Mouse (Mus musculus) ES-E14 (cell line): ENCODE measurements around the gene Bpgm. TPM values are rescaled to one million over a fixed set of nuclear protein-coding genes. Genes with fewer than 3 reads are reported as not detected.

ENCODE experiments used
- DNase-seq: peaks from one replicate; pipeline ENCODE4 v3.0.0-alpha.2; 2013; ENCODE audit warnings: low read depth, low spot score
- H3K27ac ChIP-seq: 2 replicates; pipeline ENCODE4 v1.5.1; 2012; ENCODE audit warnings: low read depth, mild to moderate bottlenecking, low read length, moderate library complexity, mixed read lengths; ENCODE audit not compliant: poor library complexity, insufficient read depth, severe bottlenecking
- H3K36me3 ChIP-seq: 2 replicates; pipeline ENCODE4 v1.6.1; 2012; ENCODE audit warnings: mild to moderate bottlenecking, low read length, moderate library complexity, mixed read lengths; ENCODE audit not compliant: control insufficient read depth, poor library complexity, insufficient read depth, severe bottlenecking
- H3K4me1 ChIP-seq, 2 experiments: fragments of 150-350 bp in 1 of 2; sonication (generic) in 1 of 2; 2 replicates each; pipeline ENCODE4 v1.6.1; 2012; ENCODE audit warnings: low read length in 2 of 2, mild to moderate bottlenecking in 1 of 2, mixed read lengths in 1 of 2; ENCODE audit not compliant: control insufficient read depth in 2 of 2, insufficient read depth in 2 of 2, poor library complexity in 1 of 2
- H3K4me3 ChIP-seq, 2 experiments: fragments of 150-350 bp in 1 of 2; sonication (generic) in 1 of 2; 2 replicates each; pipeline ENCODE4 v1.5.1; 2012; ENCODE audit warnings: low read length in 2 of 2, low read depth in 1 of 2, mild to moderate bottlenecking in 1 of 2, mixed read lengths in 1 of 2; ENCODE audit not compliant: insufficient read depth in 1 of 2, poor library complexity in 1 of 2, severe bottlenecking in 1 of 2
- H3K9ac ChIP-seq: 2 replicates; pipeline ENCODE4 v1.6.1; 2012; ENCODE audit warnings: low read depth, mild to moderate bottlenecking, low read length, mixed read lengths; ENCODE audit not compliant: poor library complexity, insufficient read depth, severe bottlenecking
- H3K9me3 ChIP-seq: fragments of 150-350 bp; sonication (generic); 2 replicates; pipeline ENCODE4 v1.6.1; 2012; ENCODE audit warnings: low read depth, mild to moderate bottlenecking, low read length; ENCODE audit not compliant: control insufficient read depth, insufficient read depth
- CHD2 ChIP-seq: IDR thresholded peaks from 2 replicates; pipeline ENCODE4 v1.6.1; 2014; ENCODE audit warnings: mild to moderate bottlenecking, low read depth, low read length, inconsistent platforms
- HCFC1 ChIP-seq: IDR thresholded peaks from 2 replicates; pipeline ENCODE4 v1.6.1; 2012; ENCODE audit warnings: low read length, inconsistent platforms, borderline replicate concordance; ENCODE audit not compliant: insufficient read depth
- MAFK ChIP-seq: IDR thresholded peaks from 2 replicates; pipeline ENCODE4 v1.6.1; 2014; ENCODE audit warnings: mild to moderate bottlenecking, low read depth, low read length, inconsistent platforms; ENCODE audit not compliant: insufficient read depth
- ZC3H11A ChIP-seq: IDR thresholded peaks from 2 replicates; pipeline ENCODE4 v1.6.1; 2012; ENCODE audit warnings: low read depth, mild to moderate bottlenecking, inconsistent platforms, low read length, borderline replicate concordance
- ZNF384 ChIP-seq: IDR thresholded peaks from 2 replicates; pipeline ENCODE4 v1.6.1; 2012; ENCODE audit warnings: low read depth, low read length, inconsistent platforms
- in situ Hi-C, 2 experiments: fragments of 600-800 bp; cut with MboI; formaldehyde crosslinking; loops; one replicate each; pipeline ENCODE4 v1.15.1; 2025; ENCODE audit warnings: low sequenced_read_pairs in 2 of 2, inconsistent platforms in 1 of 2; ENCODE audit not compliant: unreplicated experiment in 2 of 2
- total RNA-seq: library from RNA; depleted of rRNA; stranded (reverse); fragments of 300-350 nt; gene quantifications from 2 replicates; pipeline ENCODE4 v1.2.3, GENCODE M21; 2012

Bpgm gene
- total RNA-seq, 1 experiment = 17.6 TPM

GRCm38 (mm10) chr6:34448696-34449095 lies 27.3 kb upstream of the Bpgm start:
- no peak for DNase-seq
- Histone ChIP-seq H3K27ac (no peak overlapping the region), H3K4me3 (no peak overlapping the region), H3K9ac (no peak overlapping the region), H3K36me3 (no peaks in the 10 kb centered on the region), H3K4me1 (no peaks in the 10 kb centered on the region), H3K9me3 (no peaks in the 10 kb centered on the region)
- TF ChIP-seq CHD2 = no peak
- no peak for TF ChIP-seq MAFK
- TF ChIP-seq ZC3H11A = no peak
- in situ Hi-C loops = loop anchor here in 1 of 2 experiments (5.0 kb wide), 1 partner anchor 156 kb away; no protein-coding TSS in a partner anchor

DNA sequence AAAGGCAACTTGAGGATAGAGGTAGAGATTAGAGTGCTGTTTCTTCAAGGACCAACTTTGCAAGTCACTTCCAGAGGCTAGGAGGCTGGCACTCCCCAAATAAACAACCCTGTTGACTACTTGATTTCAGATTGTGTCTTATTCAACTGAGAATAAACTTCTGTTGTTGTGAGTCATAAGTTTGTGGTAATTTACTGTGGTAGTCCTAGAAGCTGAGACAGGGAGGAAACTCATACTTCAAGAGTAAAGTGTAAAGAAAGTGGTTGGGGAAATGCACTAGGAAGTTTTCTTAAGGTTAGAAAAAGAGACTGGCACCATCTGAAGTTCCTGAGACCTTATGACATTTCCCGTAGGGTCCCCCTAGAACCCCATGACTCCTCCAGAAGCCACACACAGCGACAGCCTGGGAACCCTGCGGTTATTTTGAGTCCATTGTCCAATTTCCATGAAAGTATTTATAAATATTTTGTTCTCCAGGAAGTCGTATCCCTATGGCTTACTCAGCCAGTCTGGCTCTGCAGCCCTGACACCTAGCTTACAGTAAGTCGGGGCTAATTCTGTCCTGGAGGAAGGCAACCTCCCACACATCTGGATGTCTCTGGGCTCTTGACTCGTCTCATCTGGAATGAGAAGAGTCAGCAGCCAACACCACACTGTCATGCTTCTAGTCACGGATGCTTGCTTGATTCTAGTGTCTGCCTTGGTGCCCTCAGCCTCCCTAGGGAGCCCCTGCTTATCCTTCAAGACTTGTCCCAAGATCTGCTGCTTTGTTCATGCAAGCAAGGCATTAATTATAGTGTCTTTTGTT lies 22.8 kb upstream of the Bpgm start:
- Histone ChIP-seq H3K4me1 (no peaks in the 10 kb centered on the region), H3K4me3 (no peak overlapping the region), H3K9me3 (no peaks in the 10 kb centered on the region), H3K36me3 (no peaks in the 10 kb centered on the region), H3K9ac (no peak overlapping the region), H3K27ac (no peak overlapping the region)
- in situ Hi-C loops = loop anchor here in 1 of 2 experiments (25.0 kb wide), 1 partner anchor 166 kb away; no protein-coding TSS in a partner anchor
- TF ChIP-seq ZC3H11A (no peak), MAFK (no peak), CHD2 (no peak), HCFC1 (no peak), ZNF384 (no peak)
- DNase-seq = no peak

DNA sequence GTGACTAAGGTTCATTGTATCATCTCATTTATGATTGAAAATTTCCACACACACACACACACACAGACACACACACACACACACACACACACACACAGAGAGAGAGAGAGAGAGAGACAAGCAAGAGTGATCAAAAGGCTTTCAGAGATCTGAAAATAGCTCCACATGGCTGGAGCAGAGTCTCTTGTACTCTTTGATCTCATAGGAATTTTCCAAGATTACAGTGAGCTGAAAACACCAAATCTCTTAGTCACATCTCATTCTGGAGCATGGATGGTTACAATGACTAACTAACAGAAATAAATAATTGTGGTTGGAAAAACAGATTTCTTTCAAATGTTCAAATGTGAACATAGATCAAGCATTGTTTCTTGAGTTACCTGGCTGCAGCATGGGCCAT lies 16.6 kb upstream of the Bpgm start:
- TF ChIP-seq ZC3H11A (no peak), MAFK (no peak), HCFC1 (no peak), CHD2 (no peak), ZNF384 (no peak)
- in situ Hi-C loops = loop anchor here in 1 of 2 experiments (25.0 kb wide), 1 partner anchor 172 kb away; no protein-coding TSS in a partner anchor
- H3K9me3 ChIP-seq = no peaks in the 10 kb centered on the region
- no peak for DNase-seq
- H3K9ac ChIP-seq = no peak overlapping the region
- no peak overlapping the region for H3K27ac ChIP-seq
- no peak overlapping the region for H3K4me3 ChIP-seq
- H3K4me1 ChIP-seq = no peaks in the 10 kb centered on the region
- no peaks in the 10 kb centered on the region for H3K36me3 ChIP-seq

- in situ Hi-C loops = loop anchor here in 1 of 2 experiments (25.0 kb wide), 1 partner anchor 173 kb away; no protein-coding TSS in a partner anchor
- Histone ChIP-seq H3K4me3 (no peak overlapping the region), H3K9ac (no peak overlapping the region), H3K36me3 (no peaks in the 10 kb centered on the region), H3K9me3 (no peaks in the 10 kb centered on the region), H3K27ac (no peak overlapping the region), H3K4me1 (no peaks in the 10 kb centered on the region)
- DNase-seq = no peak
- TF ChIP-seq ZNF384 (no peak), ZC3H11A (no peak), CHD2 (no peak), HCFC1 (no peak), MAFK (no peak)
Measured at GRCm38 (mm10) chr6:34460651-34461050, 15.4 kb upstream of the Bpgm start.
